Mouse (Mus musculus): ENCODE measurements at regions not wholly inside any gene's neighbourhood (a gene's known extent, or its start where the extent isn't known, plus 50 kb on each side); places are given as distances from the start of the nearest gene placed in this dataset.

DNA sequence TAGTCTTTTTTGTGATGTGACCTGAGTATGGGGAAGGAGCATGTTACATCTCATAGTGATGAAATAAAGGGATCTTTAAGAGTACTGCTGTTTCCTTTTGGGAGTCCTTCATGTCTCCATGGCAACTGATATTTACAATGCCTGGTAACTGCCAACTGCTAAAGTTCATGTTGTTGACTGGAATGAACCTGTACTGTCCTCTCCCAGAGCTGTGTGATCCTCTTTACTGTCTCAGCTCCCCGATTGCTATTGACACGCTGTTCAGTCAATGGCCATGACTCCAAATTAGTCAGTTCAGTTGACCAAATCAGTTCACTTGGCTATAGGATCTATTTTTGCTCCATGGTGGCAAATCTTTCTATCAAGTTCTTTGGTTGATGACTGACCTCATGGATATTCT is 167.8 kb upstream of the H2al1a start:
- H3K36me3 ChIP-seq (ENCODE audit: control insufficient read depth, insufficient read depth): no peaks in the 10 kb centered on the region

DNA sequence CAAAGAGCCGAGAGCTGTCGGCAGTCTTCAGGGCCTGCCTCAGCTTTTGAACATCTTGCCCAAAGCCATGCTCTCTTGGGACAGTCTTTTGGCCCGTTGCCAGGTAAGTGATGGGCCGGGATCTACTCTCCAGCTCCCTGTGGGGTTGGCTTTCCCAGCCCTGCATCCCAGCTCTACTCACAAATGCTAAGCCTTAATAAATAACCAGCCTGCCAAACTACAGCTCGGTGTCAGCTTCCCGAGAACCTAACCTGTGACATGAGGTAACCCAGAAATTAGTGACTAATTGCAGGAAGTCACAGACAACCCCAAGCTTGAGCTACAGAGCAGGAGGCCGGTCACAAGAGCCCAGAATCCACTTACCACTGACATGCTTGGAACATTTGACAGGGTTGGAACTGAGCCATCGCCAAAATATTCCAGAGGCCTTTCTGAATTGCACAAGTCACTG is 159.1 kb upstream of the H2al1a start:
- Histone ChIP-seq H3K79me2 (ENCODE audit: control insufficient read depth, insufficient read depth) (no peaks in the 10 kb centered on the region), H3K36me3 (ENCODE audit: control insufficient read depth, insufficient read depth) (no peaks in the 10 kb centered on the region), H3K4me3 (ENCODE audit: insufficient read depth, poor library complexity, severe bottlenecking) (no peak overlapping the region), H3K27me3 (ENCODE audit: control insufficient read depth, insufficient read depth, insufficient read length) (no peaks in the 10 kb centered on the region), H3K79me3 (ENCODE audit: low read depth) (no peaks in the 10 kb centered on the region), H3ac (ENCODE audit: control insufficient read depth, insufficient read length, low read depth) (no peak overlapping the region)
- no peak for TF ChIP-seq CEBPB (IDR thresholded peaks at IDR 0.05; ENCODE audit: low read depth)
- TF ChIP-seq MYOD1 (IDR thresholded peaks at IDR 0.05; ENCODE audit: control insufficient read depth, insufficient read length, low read depth): no peak
- TF ChIP-seq FOSL1 (IDR thresholded peaks at IDR 0.05; ENCODE audit: insufficient read depth, low read length, poor library complexity, severe bottlenecking): no peak
- no peak for TF ChIP-seq MYOG (IDR thresholded peaks at IDR 0.05; ENCODE audit: control insufficient read depth, extremely low read depth, insufficient read length)
- no peak for TF ChIP-seq USF1 (IDR thresholded peaks at IDR 0.05; ENCODE audit: low read depth)
- no peak for TF ChIP-seq MAX (IDR thresholded peaks at IDR 0.05)
- TF ChIP-seq CTCF (IDR thresholded peaks at IDR 0.05; ENCODE audit: control insufficient read depth, insufficient read depth, insufficient read length): no peak

More for the DNA sequence above, 167.8 kb upstream of the H2al1a start:
- Histone ChIP-seq H3ac (ENCODE audit: control insufficient read depth, insufficient read length, low read depth) (no peak overlapping the region), H3K79me2 (ENCODE audit: control insufficient read depth, insufficient read depth) (no peaks in the 10 kb centered on the region), H3K79me3 (ENCODE audit: low read depth) (no peaks in the 10 kb centered on the region), H3K4me3 (ENCODE audit: insufficient read depth, poor library complexity, severe bottlenecking) (no peak overlapping the region), H3K27me3 (ENCODE audit: control insufficient read depth, insufficient read depth, insufficient read length) (no peaks in the 10 kb centered on the region)
- TF ChIP-seq FOSL1 (IDR thresholded peaks at IDR 0.05; ENCODE audit: insufficient read depth, low read length, poor library complexity, severe bottlenecking) (no peak), USF1 (IDR thresholded peaks at IDR 0.05; ENCODE audit: low read depth) (no peak), CEBPB (IDR thresholded peaks at IDR 0.05; ENCODE audit: low read depth) (no peak), MAX (IDR thresholded peaks at IDR 0.05) (no peak), MYOG (IDR thresholded peaks at IDR 0.05; ENCODE audit: control insufficient read depth, extremely low read depth, insufficient read length) (no peak), MYOD1 (IDR thresholded peaks at IDR 0.05; ENCODE audit: control insufficient read depth, insufficient read length, low read depth) (no peak)

DNA sequence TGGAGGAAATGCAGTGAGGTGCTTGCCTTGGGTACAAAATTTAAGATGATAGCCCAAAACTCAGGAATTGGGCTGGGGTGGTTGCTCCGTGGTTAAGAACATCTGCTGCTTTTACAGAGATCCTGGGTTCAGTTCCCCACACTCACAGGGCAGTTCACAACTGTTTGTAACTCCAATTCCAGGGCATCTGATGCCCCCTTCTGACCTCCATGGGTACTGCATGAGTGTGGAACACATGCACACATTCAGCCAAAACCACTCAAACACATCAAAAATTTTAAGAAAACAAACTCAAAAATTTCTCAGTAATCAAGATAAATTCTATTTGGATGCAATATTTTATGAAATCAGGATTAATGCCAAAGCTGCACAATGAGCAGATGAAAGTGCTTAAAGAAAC is 157.8 kb upstream of the H2al1a start:
- TF ChIP-seq CEBPB (IDR thresholded peaks at IDR 0.05; ENCODE audit: low read depth) (no peak), MYOG (IDR thresholded peaks at IDR 0.05; ENCODE audit: control insufficient read depth, extremely low read depth, insufficient read length) (no peak), MYOD1 (IDR thresholded peaks at IDR 0.05; ENCODE audit: control insufficient read depth, insufficient read length, low read depth) (no peak)
- Histone ChIP-seq H3K4me3 (ENCODE audit: insufficient read depth, poor library complexity, severe bottlenecking) (no peak overlapping the region), H3K27me3 (ENCODE audit: control insufficient read depth, insufficient read depth, insufficient read length) (no peaks in the 10 kb centered on the region), H3K79me2 (ENCODE audit: control insufficient read depth, insufficient read depth) (no peaks in the 10 kb centered on the region), H3ac (ENCODE audit: control insufficient read depth, insufficient read length, low read depth) (no peak overlapping the region), H3K36me3 (ENCODE audit: control insufficient read depth, insufficient read depth) (no peaks in the 10 kb centered on the region), H3K79me3 (ENCODE audit: low read depth) (no peaks in the 10 kb centered on the region)

DNA sequence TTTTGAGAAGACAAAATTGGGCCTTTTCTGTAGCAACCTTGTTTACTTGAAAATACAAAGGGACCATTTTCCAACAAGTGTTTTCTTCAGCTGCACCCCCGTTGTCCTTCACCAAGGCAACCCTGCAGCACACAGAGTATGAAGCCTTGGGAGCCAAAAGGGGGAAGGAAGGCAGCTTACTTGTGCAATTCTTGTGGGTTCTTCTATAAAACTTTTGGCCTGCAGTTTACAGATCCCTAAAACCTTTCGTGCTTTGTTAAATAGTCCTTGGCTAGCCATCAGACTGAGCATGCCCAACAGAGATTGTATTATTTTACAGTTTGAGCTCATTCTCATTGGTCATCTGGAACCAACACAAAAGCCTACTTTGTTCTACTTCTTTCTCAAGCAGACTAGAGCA is 140.6 kb upstream of the H2al1a start:
- H3K27me3 ChIP-seq (ENCODE audit: control insufficient read depth, insufficient read depth, insufficient read length): no peaks in the 10 kb centered on the region
- no peaks in the 10 kb centered on the region for H3K79me3 ChIP-seq (ENCODE audit: low read depth)
- TF ChIP-seq CEBPB (IDR thresholded peaks at IDR 0.05; ENCODE audit: low read depth) (no peak), MYOG (IDR thresholded peaks at IDR 0.05; ENCODE audit: control insufficient read depth, extremely low read depth, insufficient read length) (no peak), CTCF (IDR thresholded peaks at IDR 0.05; ENCODE audit: control insufficient read depth, insufficient read depth, insufficient read length) (no peak), FOSL1 (IDR thresholded peaks at IDR 0.05; ENCODE audit: insufficient read depth, low read length, poor library complexity, severe bottlenecking) (no peak), MAX (IDR thresholded peaks at IDR 0.05) (no peak), USF1 (IDR thresholded peaks at IDR 0.05; ENCODE audit: low read depth) (no peak), MYOD1 (IDR thresholded peaks at IDR 0.05; ENCODE audit: control insufficient read depth, insufficient read length, low read depth) (no peak)
- no peaks in the 10 kb centered on the region for H3K79me2 ChIP-seq (ENCODE audit: control insufficient read depth, insufficient read depth)
- no peak overlapping the region for H3K4me3 ChIP-seq (ENCODE audit: insufficient read depth, poor library complexity, severe bottlenecking)
- no peak overlapping the region for H3ac ChIP-seq (ENCODE audit: control insufficient read depth, insufficient read length, low read depth)
- H3K36me3 ChIP-seq (ENCODE audit: control insufficient read depth, insufficient read depth): no peaks in the 10 kb centered on the region

DNA sequence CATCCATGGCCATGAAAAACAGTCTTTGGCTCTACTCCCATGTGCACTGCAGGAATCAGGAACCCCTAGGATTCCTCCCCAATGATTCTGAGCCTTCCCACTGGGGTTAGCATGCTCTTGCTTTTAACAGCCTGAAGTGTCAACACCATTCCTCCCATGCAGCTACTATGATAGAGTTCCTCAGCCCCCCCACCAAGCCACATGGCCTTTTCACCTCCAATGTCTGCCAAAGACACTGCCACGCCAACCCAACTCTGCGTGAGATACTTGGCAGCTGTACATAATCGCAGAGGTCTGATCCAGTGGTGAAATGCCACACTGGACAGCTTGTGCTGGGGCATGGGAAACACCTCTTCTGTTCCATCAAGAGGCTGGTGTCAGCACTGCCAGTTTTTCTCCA is 128.6 kb upstream of the H2al1a start:
- TF ChIP-seq CTCF (IDR thresholded peaks at IDR 0.05; ENCODE audit: control insufficient read depth, insufficient read depth, insufficient read length) (no peak), CEBPB (IDR thresholded peaks at IDR 0.05; ENCODE audit: low read depth) (no peak), MYOG (IDR thresholded peaks at IDR 0.05; ENCODE audit: control insufficient read depth, extremely low read depth, insufficient read length) (no peak), FOSL1 (IDR thresholded peaks at IDR 0.05; ENCODE audit: insufficient read depth, low read length, poor library complexity, severe bottlenecking) (no peak), MAX (IDR thresholded peaks at IDR 0.05) (no peak), USF1 (IDR thresholded peaks at IDR 0.05; ENCODE audit: low read depth) (no peak), MYOD1 (IDR thresholded peaks at IDR 0.05; ENCODE audit: control insufficient read depth, insufficient read length, low read depth) (no peak)
- no peaks in the 10 kb centered on the region for H3K27me3 ChIP-seq (ENCODE audit: control insufficient read depth, insufficient read depth, insufficient read length)

DNA sequence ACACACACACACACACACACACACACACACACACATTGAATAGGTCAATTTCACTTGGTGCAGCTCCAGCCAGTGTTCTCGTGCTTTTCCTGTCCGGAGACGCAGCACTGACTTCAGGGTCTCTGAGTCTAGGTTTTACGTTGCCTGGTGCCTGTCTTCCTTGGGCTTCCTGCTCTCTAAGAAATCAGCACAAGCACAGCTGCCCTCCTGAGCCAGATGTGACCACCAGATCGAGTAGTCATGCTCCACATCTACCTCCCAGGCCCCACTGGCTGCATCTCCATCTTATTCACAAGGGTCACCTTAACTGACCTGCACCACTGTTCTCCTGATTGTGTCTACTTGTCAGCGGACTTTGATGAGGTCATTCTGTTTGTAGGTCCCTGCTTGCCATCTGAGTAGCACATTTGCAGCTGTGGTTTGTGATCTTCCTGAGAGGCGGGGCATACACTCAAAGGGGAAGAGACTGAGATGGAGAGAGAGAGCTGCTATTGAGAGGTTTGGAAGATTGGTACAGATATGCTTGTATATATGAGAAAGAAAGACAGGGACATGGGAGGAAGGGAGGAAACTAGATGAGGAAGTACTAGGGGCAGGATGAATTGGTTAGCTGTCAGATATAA is 118.8 kb upstream of the H2al1a start:
- Histone ChIP-seq H3K36me3 (ENCODE audit: control insufficient read depth, insufficient read depth) (no peaks in the 10 kb centered on the region), H3K4me3 (ENCODE audit: insufficient read depth, poor library complexity, severe bottlenecking) (no peak overlapping the region)
- TF ChIP-seq USF1 (IDR thresholded peaks at IDR 0.05; ENCODE audit: low read depth): no peak
- no peak for TF ChIP-seq CEBPB (IDR thresholded peaks at IDR 0.05; ENCODE audit: low read depth)

More for the DNA sequence above, 128.6 kb upstream of the H2al1a start:
- Histone ChIP-seq H3K79me3 (ENCODE audit: low read depth) (no peaks in the 10 kb centered on the region), H3K36me3 (ENCODE audit: control insufficient read depth, insufficient read depth) (no peaks in the 10 kb centered on the region), H3ac (ENCODE audit: control insufficient read depth, insufficient read length, low read depth) (no peak overlapping the region), H3K79me2 (ENCODE audit: control insufficient read depth, insufficient read depth) (no peaks in the 10 kb centered on the region), H3K4me3 (ENCODE audit: insufficient read depth, poor library complexity, severe bottlenecking) (no peak overlapping the region)

More for the DNA sequence above, 118.8 kb upstream of the H2al1a start:
- no peaks in the 10 kb centered on the region for H3K27me3 ChIP-seq (ENCODE audit: control insufficient read depth, insufficient read depth, insufficient read length)
- no peaks in the 10 kb centered on the region for H3K79me3 ChIP-seq (ENCODE audit: low read depth)
- no peaks in the 10 kb centered on the region for H3K79me2 ChIP-seq (ENCODE audit: control insufficient read depth, insufficient read depth)
- no peak overlapping the region for H3ac ChIP-seq (ENCODE audit: control insufficient read depth, insufficient read length, low read depth)

Measured in C2C12 (cell line).